Mouse (Mus musculus) E14TG2a.4 (cell line): ENCODE results near the gene Gm49318.
"Not testable (repeated sequence)": the region's sequence is repeated elsewhere in the genome, so short reads cannot be mapped to it uniquely, and the experiment has no call there.

ENCODE experiments used
- H3K27me3 ChIP-seq: 2 replicates; pipeline ENCODE4 v1.6.1; 2014; ENCODE audit warnings: low read length, control low read depth; ENCODE audit not compliant: insufficient read depth
- H3K36me3 ChIP-seq: 2 replicates; pipeline ENCODE4 v1.6.1; 2014; ENCODE audit warnings: low read length, control low read depth; ENCODE audit not compliant: insufficient read depth
- H3K4me1 ChIP-seq: replicated peaks from 2 replicates; pipeline ENCODE4 v1.6.1; 2014; ENCODE audit warnings: low read depth, low read length, control low read depth
- H3K4me3 ChIP-seq: replicated peaks from 2 replicates; pipeline ENCODE4 v1.5.1; 2014; ENCODE audit warnings: mild to moderate bottlenecking, low read length
- H3K9me3 ChIP-seq: 2 replicates; pipeline ENCODE4 v1.6.1; 2014; ENCODE audit warnings: low read length, control low read depth
- CTCF ChIP-seq: conservative IDR thresholded peaks from 2 replicates; pipeline ENCODE4 v1.5.1; 2014; ENCODE audit warnings: low read length
- NANOG ChIP-seq: IDR thresholded peaks from 2 replicates; pipeline ENCODE4 v1.6.1; 2014; ENCODE audit warnings: borderline replicate concordance, low read length, mixed read lengths
- POU5F1 ChIP-seq: IDR thresholded peaks from 2 replicates; pipeline ENCODE4 v1.6.1; 2014; ENCODE audit warnings: low read length, borderline replicate concordance

Gm49318 gene

GRCm38 (mm10) chr9:22084667-22085021 lies 13.6 kb upstream of the Gm49318 start:
- no peaks in the 10 kb centered on the region for H3K9me3 ChIP-seq
- peaks cover 25% of the 10 kb centered on the region for H3K4me1 ChIP-seq
- peak overlapping the region; percentile 95 for H3K4me3 ChIP-seq
- H3K27me3 ChIP-seq, result no peaks in the 10 kb centered on the region
- H3K36me3 ChIP-seq, result peaks cover 40% of the 10 kb centered on the region
- TF ChIP-seq POU5F1 (no peak), CTCF (no peak), NANOG (no peak)

- H3K9me3 ChIP-seq, result no peaks in the 10 kb centered on the region
- no peaks in the 10 kb centered on the region for H3K27me3 ChIP-seq
- peak overlapping the region; percentile 70 for H3K4me3 ChIP-seq
- TF ChIP-seq CTCF (no peak), POU5F1 (no peak), NANOG (no peak)
- H3K4me1 ChIP-seq, result peaks cover 37% of the 10 kb centered on the region
- peaks cover 76% of the 10 kb centered on the region for H3K36me3 ChIP-seq
Measured at GRCm38 (mm10) chr9:22076223-22076622, 5.2 kb upstream of the Gm49318 start.

GRCm38 (mm10) chr9:22075778-22076177 lies 4.7 kb upstream of the Gm49318 start:
- peaks cover 73% of the 10 kb centered on the region for H3K36me3 ChIP-seq

DNA sequence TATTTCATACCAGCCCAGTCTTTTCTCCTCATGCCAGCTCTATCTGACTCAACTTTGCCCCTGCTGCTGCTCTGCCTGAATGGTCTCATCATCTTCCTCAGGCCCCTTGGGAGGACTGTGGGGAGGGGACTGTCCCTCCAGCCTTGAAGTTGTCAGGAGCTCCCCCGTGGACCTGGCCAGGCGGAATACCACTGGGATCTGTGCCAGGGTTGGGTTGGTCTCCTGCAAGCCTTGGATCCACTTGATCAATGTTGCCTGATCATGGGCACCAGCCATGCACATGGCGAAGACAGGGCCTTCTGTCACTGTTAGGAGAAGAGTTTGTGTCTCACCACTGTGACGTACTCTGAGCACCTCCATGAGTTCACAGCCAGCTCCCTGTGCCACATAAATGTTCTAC lies 1.2 kb upstream of the Gm49318 start:
- no peaks in the 10 kb centered on the region for H3K9me3 ChIP-seq
- no peaks in the 10 kb centered on the region for H3K27me3 ChIP-seq
- H3K36me3 ChIP-seq, result peaks cover 70% of the 10 kb centered on the region
- H3K4me3 ChIP-seq, result peak overlapping the region; percentile 95; the same call in 1 of the 2 replicates
- peaks cover 49% of the 10 kb centered on the region for H3K4me1 ChIP-seq
- TF ChIP-seq NANOG, result no peak
- TF ChIP-seq CTCF, result no peak
- TF ChIP-seq POU5F1, result no peak

More at GRCm38 (mm10) chr9:22075778-22076177, 4.7 kb upstream of the Gm49318 start:
- Histone ChIP-seq H3K4me3 (peak overlapping the region; percentile 70), H3K4me1 (peaks cover 37% of the 10 kb centered on the region)
- not testable (repeated sequence) for H3K27me3 ChIP-seq, H3K9me3 ChIP-seq

DNA sequence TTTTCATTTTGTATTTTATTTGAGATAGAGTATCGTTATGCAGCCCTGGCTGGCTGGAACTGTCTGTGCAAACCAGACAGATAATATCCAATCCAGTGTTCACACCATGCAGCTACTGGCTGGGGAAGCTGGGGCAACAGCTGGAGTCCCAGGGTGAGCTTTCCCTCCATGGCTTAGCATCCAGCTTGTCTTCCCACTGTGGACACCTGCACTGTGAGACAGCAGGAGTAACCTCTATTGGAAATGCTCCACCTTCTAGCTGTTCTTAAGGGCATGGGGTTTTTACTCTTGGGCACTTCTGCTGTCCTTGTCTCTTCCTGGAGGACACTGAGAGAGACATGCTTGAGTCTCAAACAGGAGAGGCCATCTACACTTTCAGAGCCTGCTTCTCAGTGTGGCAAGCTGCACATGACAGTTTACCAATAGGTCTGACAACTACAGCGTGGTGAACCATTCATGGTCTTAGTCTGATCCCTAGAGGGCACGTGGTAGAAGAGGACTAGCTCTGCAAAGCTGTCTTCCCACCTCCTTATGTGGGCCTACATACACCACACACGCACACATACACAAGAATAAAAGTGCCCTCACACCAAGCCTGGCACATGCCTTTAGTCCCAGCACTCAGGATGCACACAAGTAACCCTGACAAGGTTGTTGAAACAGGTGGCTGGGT lies 1.0 kb downstream of the Gm49318 start:
- Histone ChIP-seq H3K4me1 (peaks cover 48% of the 10 kb centered on the region), H3K27me3 (no peaks in the 10 kb centered on the region), H3K36me3 (peaks cover 80% of the 10 kb centered on the region), H3K4me3 (peak overlapping the region; percentile 95), H3K9me3 (no peaks in the 10 kb centered on the region)
- TF ChIP-seq CTCF (no peak), NANOG (no peak), POU5F1 (no peak)

DNA sequence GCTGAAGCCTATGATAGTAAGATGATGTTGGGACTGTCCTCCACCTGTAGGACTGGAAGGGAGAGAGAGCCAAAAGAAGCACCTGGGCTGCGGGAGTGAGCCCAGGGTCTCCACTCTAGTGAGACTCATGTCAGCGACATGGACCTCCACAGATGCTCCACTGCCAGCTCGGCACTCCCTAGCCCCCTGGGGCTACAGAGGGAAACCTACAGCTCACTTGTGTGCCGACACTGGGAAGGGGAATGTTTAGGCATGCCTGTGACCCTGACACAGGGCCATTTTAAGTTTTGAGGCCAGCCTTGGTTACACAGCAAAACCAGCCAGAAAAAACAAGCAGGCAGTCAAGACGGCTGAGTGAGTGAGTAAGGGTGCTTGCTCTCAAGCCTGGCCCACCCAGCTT lies 3.9 kb downstream of the Gm49318 start:
- peaks cover 41% of the 10 kb centered on the region for H3K4me1 ChIP-seq
- peaks cover 80% of the 10 kb centered on the region for H3K36me3 ChIP-seq
- H3K27me3 ChIP-seq, result no peaks in the 10 kb centered on the region
- no peak overlapping the region for H3K4me3 ChIP-seq
- H3K9me3 ChIP-seq, result no peaks in the 10 kb centered on the region
- TF ChIP-seq POU5F1 (no peak), NANOG (no peak), CTCF (no peak)

DNA sequence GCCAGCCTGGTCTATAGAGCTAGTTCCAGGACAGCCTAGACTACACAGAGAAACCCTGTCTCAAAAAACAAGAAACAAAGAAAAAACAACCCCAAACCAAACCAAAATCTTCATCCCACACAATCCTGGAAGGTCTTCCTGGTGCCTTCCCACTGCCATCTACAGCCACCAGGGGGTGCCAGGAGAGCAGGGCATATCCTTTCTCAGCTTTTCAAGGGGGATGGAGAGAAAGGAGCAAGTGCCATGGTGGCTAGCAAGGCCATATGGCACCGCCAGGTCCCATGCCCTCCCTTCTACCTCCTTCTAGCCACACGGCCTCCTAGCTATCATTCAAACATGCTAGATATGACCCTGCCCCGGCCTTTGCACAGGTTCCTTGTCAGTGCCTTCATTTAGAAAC lies 4.6 kb downstream of the Gm49318 start:
- no peak for TF ChIP-seq NANOG
- TF ChIP-seq CTCF, result peak; percentile 89
- no peak for TF ChIP-seq POU5F1
- no peaks in the 10 kb centered on the region for H3K27me3 ChIP-seq
- H3K4me1 ChIP-seq, result peaks cover 34% of the 10 kb centered on the region
- H3K4me3 ChIP-seq, result no peak overlapping the region
- H3K9me3 ChIP-seq, result no peaks in the 10 kb centered on the region
- H3K36me3 ChIP-seq, result peaks cover 84% of the 10 kb centered on the region

DNA sequence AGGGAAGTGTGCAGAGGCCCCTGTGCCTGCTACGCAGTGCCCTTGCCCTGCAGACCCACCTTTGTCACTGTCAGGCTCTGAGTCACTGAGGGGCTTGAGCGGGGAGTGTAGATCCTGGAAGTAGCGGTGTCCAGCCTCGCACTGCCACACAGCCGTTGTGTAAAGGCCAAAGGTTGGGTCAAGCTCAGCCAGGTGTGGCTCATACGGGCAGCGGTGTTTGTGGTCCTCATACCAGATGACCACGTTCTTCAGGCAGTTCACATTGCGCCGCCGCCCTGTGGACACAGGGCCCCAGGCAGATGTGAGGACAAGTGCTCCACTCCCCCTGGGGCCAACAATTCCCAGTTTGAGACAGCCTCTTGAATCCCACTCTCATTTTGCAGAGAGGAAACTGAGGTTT lies 5.4 kb downstream of the Gm49318 start:
- H3K4me1 ChIP-seq, result peaks cover 33% of the 10 kb centered on the region
- TF ChIP-seq NANOG, result no peak
- no peak for TF ChIP-seq POU5F1
- no peak for TF ChIP-seq CTCF
- H3K9me3 ChIP-seq, result no peaks in the 10 kb centered on the region
- no peaks in the 10 kb centered on the region for H3K27me3 ChIP-seq
- H3K36me3 ChIP-seq, result peaks cover 92% of the 10 kb centered on the region
- H3K4me3 ChIP-seq, result no peak overlapping the region

- Histone ChIP-seq H3K27me3 (no peaks in the 10 kb centered on the region), H3K36me3 (peaks cover 92% of the 10 kb centered on the region), H3K4me1 (peaks cover 25% of the 10 kb centered on the region), H3K9me3 (no peaks in the 10 kb centered on the region), H3K4me3 (no peak overlapping the region)
- TF ChIP-seq POU5F1, result no peak
- TF ChIP-seq CTCF, result no peak
- TF ChIP-seq NANOG, result no peak
Measured at GRCm38 (mm10) chr9:22064341-22064740, 6.7 kb downstream of the Gm49318 start.
